Mouse (Mus musculus) heart, adult 2 months (tissue): ENCODE data around the gene Car1.

Source experiments
- CTCF ChIP-seq: fragments of 200-600 bp; IDR thresholded peaks from 2 replicates; pipeline ENCODE4 v1.8.1; 2022; ENCODE audit warnings: antibody characterized with exemption, mild to moderate bottlenecking, moderate library complexity
- EP300 ChIP-seq: fragments of 200-500 bp; IDR thresholded peaks from 2 replicates; pipeline ENCODE4 v1.6.1; 2011; ENCODE audit warnings: low read depth, low read length, control low read depth; ENCODE audit not compliant: insufficient read depth
- POLR2A ChIP-seq: fragments of 200-500 bp; IDR thresholded peaks from 2 replicates; pipeline ENCODE4 v1.6.1; 2011; ENCODE audit warnings: mild to moderate bottlenecking, low read depth, low read length, control low read depth; ENCODE audit not compliant: insufficient read depth

DNA sequence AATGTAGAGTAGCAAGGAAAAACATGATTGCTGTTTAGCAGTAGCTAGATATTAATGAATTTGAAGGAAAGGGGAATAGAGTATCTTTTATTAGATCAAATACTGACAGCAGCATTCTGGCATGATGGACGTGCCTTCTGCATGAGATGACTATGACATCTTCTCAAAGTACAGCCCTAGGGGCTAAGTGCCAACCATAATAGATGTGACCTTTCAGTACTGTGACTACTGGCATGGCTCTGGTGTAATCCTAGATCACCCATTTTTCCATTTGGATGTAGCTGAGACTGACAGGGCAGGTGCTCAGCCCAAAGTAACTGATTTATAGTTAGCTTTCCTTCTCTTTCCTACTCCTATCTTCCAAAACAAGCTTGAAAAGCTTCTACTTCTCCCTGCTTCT lies 20.6 kb downstream of the Car1 start:
- TF ChIP-seq CTCF, result no peak
- TF ChIP-seq POLR2A, result no peak
- no peak for TF ChIP-seq EP300
